Mouse (Mus musculus) cerebellum, adult 2 months (tissue): ENCODE results near the gene Lyve1.

Experiments
- CTCF ChIP-seq: fragments of 200-500 bp; IDR thresholded peaks from 2 replicates; pipeline ENCODE4 v1.5.1; 2011; ENCODE audit warnings: low read depth, mild to moderate bottlenecking, control low read depth, low read length, moderate library complexity, borderline replicate concordance; ENCODE audit not compliant: insufficient read depth
- POLR2A ChIP-seq: fragments of 200-500 bp; IDR thresholded peaks from 2 replicates; pipeline ENCODE4 v1.6.1; 2011; ENCODE audit warnings: low read length, control low read depth, borderline replicate concordance; ENCODE audit not compliant: insufficient read depth

DNA sequence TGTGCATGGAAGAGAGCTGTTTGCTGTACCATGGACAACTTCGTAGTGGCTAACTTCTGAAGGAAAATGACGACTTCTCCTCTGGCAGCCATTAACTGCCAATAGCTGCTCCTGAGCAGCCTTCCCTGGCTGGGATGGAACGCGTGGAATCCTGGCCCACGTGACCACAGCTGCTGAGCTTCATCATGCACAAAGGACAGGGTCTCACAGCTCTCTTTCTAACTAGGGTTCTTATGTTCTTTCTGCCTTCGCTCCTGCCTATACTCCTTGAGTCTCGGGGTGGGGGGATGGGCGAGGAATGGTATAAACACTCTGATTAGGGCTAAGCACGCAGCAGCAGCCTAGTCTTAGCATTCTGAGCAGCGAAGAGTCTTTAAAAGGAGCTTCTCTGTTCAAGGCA, 2.0 kb upstream of the Lyve1 start:
- TF ChIP-seq CTCF (no peak), POLR2A (no peak)
